Mouse (Mus musculus) activated CD4-positive, CD25-positive, alpha-beta regulatory T cell, adult 4 months (primary cell): Measurements from ENCODE around the gene Olfr77. TPM values are rescaled to one million over a fixed set of nuclear protein-coding genes. Genes with fewer than 3 reads are reported as not detected.

Source experiments
- ATAC-seq: one replicate; pipeline ENCODE4 v1.8.0; 2017
- polyA plus RNA-seq, 2 experiments: library from polyadenylated mRNA; unstranded; fragments of 100-300 nt; shearing (Covaris generic); gene quantifications; one replicate each; pipeline ENCODE4 v1.2.1; 2017

Gene Olfr77
- 1 to 10 TPM; 1.3 to 2.6 TPM for polyA plus RNA-seq

DNA sequence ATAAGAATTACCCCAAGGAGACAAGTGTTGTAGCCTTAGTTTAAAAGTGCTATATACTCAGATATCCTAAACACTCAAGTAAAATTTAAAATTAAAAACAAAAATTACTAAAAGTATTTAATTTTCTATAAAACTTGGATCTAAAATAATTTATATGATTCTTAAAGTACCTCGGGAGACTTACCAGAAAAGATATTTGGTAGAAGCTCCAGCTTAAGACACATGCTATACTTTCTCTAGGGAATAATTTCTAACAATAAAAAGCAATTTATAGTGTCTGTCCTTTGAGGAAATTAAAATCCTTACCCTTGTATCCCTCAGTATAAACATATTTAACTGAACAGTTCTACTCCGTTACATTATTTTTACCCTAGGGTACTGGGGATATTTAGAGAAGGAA is at the start of gene Olfr77:
Gene Olfr77 (plus strand): TSS at position 301 of the 400 bp plus-strand sequence.
- ATAC-seq: no peak

- no peak for ATAC-seq
These were observed 28.8 kb upstream of the Olfr77 start, which contains the start of gene Olfr862 for GRCm38 (mm10) chr9:19887904-19888303. Olfr862 (minus strand) TSS chr9:19888004.

- no peak for ATAC-seq
These were observed 5.5 kb upstream of the Olfr77 start for GRCm38 (mm10) chr9:19911170-19911569.

Other genes starting within 250 kb of the Olfr77 start
- gene Olfr857, start 207.4 kb upstream of the Olfr77 start, polyA plus RNA-seq: not detected
- not detected for gene Olfr58, start 136.6 kb upstream of the Olfr77 start, polyA plus RNA-seq
- under 1 TPM in 1 of 2 experiments, not detected in 1; 0.04 TPM for gene Olfr859, start 112.0 kb upstream of the Olfr77 start, polyA plus RNA-seq
- not detected for gene Olfr860, start 67.1 kb upstream of the Olfr77 start, polyA plus RNA-seq
- not detected for gene Olfr862, start 28.9 kb upstream of the Olfr77 start, polyA plus RNA-seq
- gene Olfr866, start 111.2 kb downstream of the Olfr77 start, polyA plus RNA-seq: not detected
- not detected for gene Olfr867, start 140.7 kb downstream of the Olfr77 start, polyA plus RNA-seq
- gene Olfr868, start 181.8 kb downstream of the Olfr77 start, polyA plus RNA-seq: not detected
- gene Olfr869, start 212.1 kb downstream of the Olfr77 start, polyA plus RNA-seq: not detected